Mouse (Mus musculus): ENCODE data around the gene Nxf1. TPM values are rescaled to one million over a fixed set of nuclear protein-coding genes. Genes with fewer than 3 reads are reported as not detected.
"Not testable (repeated sequence)": the region's sequence is repeated elsewhere in the genome, so short reads cannot be mapped to it uniquely, and the experiment has no call there.

Nxf1 gene
- polyA plus RNA-seq, 1 experiment from 2014 or later = 125 TPM

GRCm38 (mm10) chr19:8722907-8723573, 33.8 kb upstream of the Nxf1 start, which contains the start of gene Slc3a2:
TSS of gene Slc3a2 (minus strand) at chr19:8723369.
- Histone ChIP-seq H3K4me3 (replicated peaks; ENCODE audit: low read length) (peak within 1 kb of the TSS; percentile 67), H3K27me3 (ENCODE audit: control insufficient read depth, insufficient read depth, low read length) (no peaks in the 10 kb centered on the region), H3K4me1 (replicated peaks; ENCODE audit: control insufficient read depth, insufficient read depth, low read length) (peaks cover 28% of the 10 kb centered on the region), H3K4me2 (replicated peaks) (peak within 1 kb of the TSS; percentile 84), H3K9ac (peak within 1 kb of the TSS; percentile 88), H3K36me3 (replicated peaks; ENCODE audit: control insufficient read depth, insufficient read depth) (peaks cover 33% of the 10 kb centered on the region), H3K9me3 (ENCODE audit: control insufficient read depth, low read length) (no peaks in the 10 kb centered on the region), H3K27ac (peak within 1 kb of the TSS; percentile 95)
- DNase-seq (ENCODE audit: low spot score) = peak; percentile 99
- ATAC-seq (ENCODE audit: low FRiP score) = peak; percentile 98
- WGBS = under 1% methylated on average over 50 of the region's 50 CpGs

GRCm38 (mm10) chr19:8723574-8724346, 33.1 kb upstream of the Nxf1 start:
- under 1% methylated on average over 20 of the region's 20 CpGs for WGBS
- Histone ChIP-seq H3K4me2 (replicated peaks) (peak overlapping the region; percentile 84), H3K27ac (peak overlapping the region; percentile 76), H3K9ac (peak overlapping the region; percentile 88), H3K9me3 (ENCODE audit: control insufficient read depth, low read length) (no peaks in the 10 kb centered on the region), H3K27me3 (ENCODE audit: control insufficient read depth, insufficient read depth, low read length) (no peaks in the 10 kb centered on the region), H3K4me1 (replicated peaks; ENCODE audit: control insufficient read depth, insufficient read depth, low read length) (peaks cover 28% of the 10 kb centered on the region), H3K4me3 (replicated peaks; ENCODE audit: low read length) (peak overlapping the region; percentile 67), H3K36me3 (replicated peaks; ENCODE audit: control insufficient read depth, insufficient read depth) (peaks cover 33% of the 10 kb centered on the region)
- ATAC-seq (ENCODE audit: low FRiP score) (no peak), DNase-seq (ENCODE audit: low spot score) (no peak)

DNA sequence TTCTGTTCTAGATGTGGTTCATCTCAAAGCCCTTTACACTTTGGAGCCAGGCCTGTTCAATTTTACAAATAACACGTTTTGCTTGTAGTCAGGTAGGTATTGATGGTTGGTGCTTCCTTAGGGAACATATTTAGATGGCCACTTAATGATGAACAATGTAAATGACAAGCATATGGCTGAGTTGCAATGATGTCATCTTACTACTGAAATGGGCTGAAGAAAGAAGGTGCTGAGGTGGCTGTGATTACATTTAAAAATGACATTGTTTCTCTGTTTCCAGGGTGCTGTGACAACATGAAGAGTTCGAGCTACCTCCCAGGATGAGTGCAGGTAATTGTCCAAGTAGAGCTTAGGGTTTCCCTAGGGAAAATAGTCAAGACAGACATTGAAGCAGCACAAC, 32.5 kb upstream of the Nxf1 start:
- Histone ChIP-seq H3K27ac (no peak overlapping the region), H3K4me2 (replicated peaks) (peak overlapping the region; percentile 84), H3K27me3 (ENCODE audit: control insufficient read depth, insufficient read depth, low read length) (no peaks in the 10 kb centered on the region), H3K4me1 (replicated peaks; ENCODE audit: control insufficient read depth, insufficient read depth, low read length) (peaks cover 28% of the 10 kb centered on the region), H3K9me3 (ENCODE audit: control insufficient read depth, low read length) (no peaks in the 10 kb centered on the region), H3K9ac (peak overlapping the region; percentile 88), H3K36me3 (replicated peaks; ENCODE audit: control insufficient read depth, insufficient read depth) (peaks cover 33% of the 10 kb centered on the region), H3K4me3 (replicated peaks; ENCODE audit: low read length) (peak overlapping the region; percentile 67)
- 1% methylated on average over 2 of the region's 2 CpGs for WGBS
- DNase-seq (ENCODE audit: low spot score) (no peak), ATAC-seq (ENCODE audit: low FRiP score) (no peak)

GRCm38 (mm10) chr19:8725081-8725613, 31.7 kb upstream of the Nxf1 start:
- Histone ChIP-seq H3K4me2 (replicated peaks) (peak overlapping the region; percentile 84), H3K4me1 (replicated peaks; ENCODE audit: control insufficient read depth, insufficient read depth, low read length) (peaks cover 28% of the 10 kb centered on the region), H3K9ac (peak overlapping the region; percentile 88), H3K27me3 (ENCODE audit: control insufficient read depth, insufficient read depth, low read length) (no peaks in the 10 kb centered on the region), H3K4me3 (replicated peaks; ENCODE audit: low read length) (peak overlapping the region; percentile 67), H3K9me3 (ENCODE audit: control insufficient read depth, low read length) (no peaks in the 10 kb centered on the region), H3K27ac (no peak overlapping the region), H3K36me3 (replicated peaks; ENCODE audit: control insufficient read depth, insufficient read depth) (peaks cover 31% of the 10 kb centered on the region)
- DNase-seq (ENCODE audit: low spot score) (no peak), ATAC-seq (ENCODE audit: low FRiP score) (no peak)
- WGBS = 51% methylated on average over 4 of the region's 4 CpGs

DNA sequence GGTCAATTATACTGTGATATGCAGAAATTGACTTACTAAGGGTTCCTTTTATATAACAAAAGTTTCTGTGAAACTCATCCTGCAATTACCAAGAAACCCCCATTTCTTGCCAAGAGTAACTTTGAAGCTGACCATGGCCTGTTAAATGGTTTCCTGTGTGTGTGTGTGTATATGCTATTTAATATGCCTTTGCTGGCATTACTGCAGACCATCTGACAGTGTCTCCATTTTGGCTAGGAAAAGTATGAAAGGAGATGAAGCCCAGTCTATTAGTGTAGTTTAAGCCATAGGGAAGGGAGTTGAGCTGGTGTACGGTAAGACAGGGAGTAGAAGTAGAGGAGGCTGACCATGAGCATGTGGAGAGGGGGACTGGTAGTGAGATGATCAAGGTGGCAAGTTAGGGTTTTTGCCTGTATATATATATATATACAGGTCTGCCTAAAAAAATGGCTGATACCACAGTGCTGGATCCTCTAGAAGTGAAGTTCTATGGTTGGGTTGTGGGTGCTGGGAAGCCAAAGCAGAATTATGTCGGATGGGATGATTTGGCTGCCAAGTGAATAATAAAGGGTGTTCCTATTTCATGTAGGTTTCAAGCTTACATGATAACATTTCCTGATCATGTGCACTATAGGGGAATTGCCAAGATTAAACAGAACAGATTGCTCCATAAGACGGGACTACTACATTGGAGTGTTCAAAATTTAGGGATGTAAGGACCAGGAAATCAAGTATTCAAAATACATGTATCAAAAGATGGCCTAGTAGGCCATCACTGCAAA, 30.1 kb upstream of the Nxf1 start:
- Histone ChIP-seq H3K4me1 (replicated peaks; ENCODE audit: control insufficient read depth, insufficient read depth, low read length) (peaks cover 20% of the 10 kb centered on the region), H3K36me3 (replicated peaks; ENCODE audit: control insufficient read depth, insufficient read depth) (peaks cover 29% of the 10 kb centered on the region), H3K9me3 (ENCODE audit: control insufficient read depth, low read length) (no peaks in the 10 kb centered on the region), H3K4me2 (replicated peaks) (no peak overlapping the region), H3K27ac (no peak overlapping the region), H3K27me3 (ENCODE audit: control insufficient read depth, insufficient read depth, low read length) (no peaks in the 10 kb centered on the region), H3K9ac (no peak overlapping the region), H3K4me3 (replicated peaks; ENCODE audit: low read length) (no peak overlapping the region)
- no peak for DNase-seq (ENCODE audit: low spot score)
- ATAC-seq (ENCODE audit: low FRiP score) = no peak
- 15% methylated on average over 3 of the region's 3 CpGs for WGBS

DNA sequence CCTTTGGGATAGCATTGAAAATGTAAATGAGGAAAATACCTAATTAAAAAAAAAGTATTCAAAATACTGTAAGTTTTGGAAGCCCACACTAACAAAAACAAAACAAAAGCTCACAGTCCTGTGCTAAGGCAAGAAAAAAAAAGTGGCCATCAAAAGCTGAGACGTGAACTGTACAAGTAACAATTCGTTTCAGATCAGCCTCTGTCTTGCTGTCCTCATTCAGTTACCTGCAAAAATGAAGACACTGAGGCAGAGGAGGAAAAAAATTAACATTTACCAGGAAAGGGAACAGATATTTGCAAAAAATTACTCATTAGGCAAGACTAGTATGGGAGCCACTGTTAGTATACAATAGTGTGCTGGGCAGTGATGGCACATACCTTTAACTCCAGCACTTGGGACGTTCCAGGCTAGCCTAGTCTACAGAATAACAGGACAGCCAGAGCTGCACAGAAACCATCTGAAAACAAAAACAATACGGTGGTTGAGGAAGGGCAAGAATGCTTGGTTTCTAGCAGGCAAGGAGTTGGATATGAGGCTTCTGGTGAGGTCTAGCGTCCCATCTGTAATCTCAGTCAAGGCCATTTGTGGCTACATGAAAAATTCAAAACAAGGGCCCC, 29.3 kb upstream of the Nxf1 start:
- Histone ChIP-seq H3K9me3 (ENCODE audit: control insufficient read depth, low read length) (no peaks in the 10 kb centered on the region), H3K4me1 (replicated peaks; ENCODE audit: control insufficient read depth, insufficient read depth, low read length) (peaks cover 14% of the 10 kb centered on the region), H3K4me3 (replicated peaks; ENCODE audit: low read length) (no peak overlapping the region), H3K27me3 (ENCODE audit: control insufficient read depth, insufficient read depth, low read length) (no peaks in the 10 kb centered on the region), H3K27ac (no peak overlapping the region), H3K36me3 (replicated peaks; ENCODE audit: control insufficient read depth, insufficient read depth) (peaks cover 29% of the 10 kb centered on the region), H3K9ac (no peak overlapping the region), H3K4me2 (replicated peaks) (no peak overlapping the region)
- WGBS = 31% methylated on average over 5 of the region's 5 CpGs
- DNase-seq (ENCODE audit: low spot score) = no peak
- no peak for ATAC-seq (ENCODE audit: low FRiP score)

DNA sequence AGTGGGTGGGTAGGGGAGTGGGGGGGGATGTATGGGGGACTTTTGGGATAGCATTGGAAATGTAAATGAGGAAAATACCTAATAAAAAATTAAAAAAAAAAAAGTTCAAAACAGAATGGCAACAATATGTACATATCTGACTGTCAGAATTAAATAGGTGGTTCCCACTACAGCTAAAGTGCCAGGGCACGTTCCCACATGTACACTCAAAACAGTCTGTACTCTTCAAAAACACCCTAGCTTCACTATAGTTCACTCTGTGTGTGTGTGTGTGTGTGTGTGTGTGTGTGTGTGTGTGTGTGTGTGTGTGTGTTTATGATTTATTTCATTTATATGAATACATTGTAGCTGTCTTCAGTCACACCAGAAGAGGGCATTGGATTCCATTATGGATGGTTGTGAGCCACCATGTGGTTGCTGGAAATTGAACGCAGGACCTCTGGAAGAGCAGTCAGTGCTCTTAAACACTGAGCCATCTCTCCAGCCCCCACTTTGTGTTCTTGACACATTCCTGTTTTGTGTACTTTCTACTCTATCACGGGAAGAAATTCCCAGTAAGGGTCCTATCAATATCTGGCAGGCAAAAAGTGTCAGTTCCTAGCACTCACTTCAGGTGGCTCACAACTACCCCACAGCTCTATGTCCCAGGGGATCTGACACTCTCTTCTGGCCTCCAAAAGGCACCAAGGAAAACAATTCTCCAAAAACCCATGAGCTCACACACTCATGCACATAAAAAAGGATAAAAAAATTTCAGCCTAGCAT, 28.4 kb upstream of the Nxf1 start:
- H3K4me2 ChIP-seq (replicated peaks); DNase-seq (ENCODE audit: low spot score); H3K27ac ChIP-seq; ATAC-seq (ENCODE audit: low FRiP score); H3K9ac ChIP-seq; H3K27me3 ChIP-seq (ENCODE audit: control insufficient read depth, insufficient read depth, low read length); H3K9me3 ChIP-seq (ENCODE audit: control insufficient read depth, low read length); H3K4me3 ChIP-seq (replicated peaks; ENCODE audit: low read length): not testable (repeated sequence)
- H3K4me1 ChIP-seq (replicated peaks; ENCODE audit: control insufficient read depth, insufficient read depth, low read length) = peaks cover 14% of the 10 kb centered on the region
- peaks cover 29% of the 10 kb centered on the region for H3K36me3 ChIP-seq (replicated peaks; ENCODE audit: control insufficient read depth, insufficient read depth)
- WGBS = 53% methylated on average over 3 of the region's 3 CpGs

DNA sequence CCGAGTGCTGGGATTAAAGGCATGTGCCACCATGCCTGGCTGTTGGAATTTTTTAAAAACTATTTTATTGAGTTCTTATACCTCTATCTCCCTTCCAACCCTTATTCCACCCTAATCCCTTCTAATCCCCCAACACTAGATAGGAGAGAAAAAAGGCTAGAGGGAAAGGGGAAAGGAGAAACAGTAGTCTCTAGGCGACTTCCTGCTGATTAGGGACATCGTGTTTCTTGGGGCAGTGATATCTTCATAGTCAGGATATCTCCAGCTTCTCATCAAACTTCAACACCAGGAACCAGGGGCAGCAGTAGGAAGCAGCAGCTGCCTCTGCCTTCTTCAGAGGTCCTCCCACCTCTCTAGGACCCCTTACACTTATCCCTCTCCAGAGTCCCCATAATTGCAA, 22.5 kb upstream of the Nxf1 start:
- Histone ChIP-seq H3K4me2 (replicated peaks) (no peak overlapping the region), H3K36me3 (replicated peaks; ENCODE audit: control insufficient read depth, insufficient read depth) (peaks cover 16% of the 10 kb centered on the region), H3K27ac (no peak overlapping the region), H3K27me3 (ENCODE audit: control insufficient read depth, insufficient read depth, low read length) (no peaks in the 10 kb centered on the region), H3K4me1 (replicated peaks; ENCODE audit: control insufficient read depth, insufficient read depth, low read length) (0 out of 2 replicates have a peak, but pooled peaks cover 6% of the 10 kb centered on the region), H3K9me3 (ENCODE audit: control insufficient read depth, low read length) (no peaks in the 10 kb centered on the region), H3K4me3 (replicated peaks; ENCODE audit: low read length) (no peak overlapping the region), H3K9ac (no peak overlapping the region)
- WGBS = 82% methylated on average over 3 of the region's 3 CpGs
- no peak for ATAC-seq (ENCODE audit: low FRiP score)
- DNase-seq (ENCODE audit: low spot score) = no peak

Data from hindbrain, embryonic 14.5 days (tissue).